Mouse (Mus musculus) lung, postnatal 25 days (tissue): Measurements from ENCODE around the gene Fcmr.

Experiments
- DNase-seq: peaks from one replicate; pipeline ENCODE4 v3.0.0; 2022; ENCODE audit warnings: low spot score

The Fcmr gene

DNA sequence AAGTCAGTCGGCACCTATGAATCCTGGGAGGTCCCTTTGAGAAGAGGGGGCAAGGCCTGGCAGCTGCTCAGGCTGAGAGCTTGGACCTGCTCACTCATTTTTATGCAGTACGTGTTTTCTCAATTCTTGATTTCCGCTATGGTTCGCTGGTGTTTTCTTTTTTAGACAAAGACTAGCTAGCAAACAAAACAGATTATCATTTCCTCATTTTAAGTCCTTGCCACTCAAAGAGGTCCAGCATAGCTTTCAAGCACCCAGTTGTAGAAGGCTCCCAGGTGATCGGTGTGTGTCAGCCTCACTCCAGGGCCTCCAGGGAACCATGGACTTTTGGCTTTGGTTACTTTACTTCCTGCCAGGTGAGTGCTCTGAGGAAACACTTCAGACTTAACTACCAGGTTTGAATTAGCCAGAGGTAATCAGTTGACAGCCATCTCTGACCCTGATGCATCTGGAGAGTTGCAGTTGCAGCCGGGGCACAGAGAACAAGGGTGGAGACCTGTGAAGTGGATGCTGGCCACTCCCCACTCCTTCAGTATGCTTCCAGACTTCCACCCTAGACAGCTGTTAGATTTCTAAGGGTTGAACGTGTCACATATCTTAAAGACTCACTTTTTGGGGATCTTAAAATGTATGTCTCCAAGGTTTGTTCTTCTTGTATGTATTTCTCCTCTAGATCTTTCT is at the start of gene Fcmr:
Gene Fcmr, plus strand, starts transcription at position 129 of the 681 bp plus-strand sequence.
- DNase-seq = peak; percentile 12

DNA sequence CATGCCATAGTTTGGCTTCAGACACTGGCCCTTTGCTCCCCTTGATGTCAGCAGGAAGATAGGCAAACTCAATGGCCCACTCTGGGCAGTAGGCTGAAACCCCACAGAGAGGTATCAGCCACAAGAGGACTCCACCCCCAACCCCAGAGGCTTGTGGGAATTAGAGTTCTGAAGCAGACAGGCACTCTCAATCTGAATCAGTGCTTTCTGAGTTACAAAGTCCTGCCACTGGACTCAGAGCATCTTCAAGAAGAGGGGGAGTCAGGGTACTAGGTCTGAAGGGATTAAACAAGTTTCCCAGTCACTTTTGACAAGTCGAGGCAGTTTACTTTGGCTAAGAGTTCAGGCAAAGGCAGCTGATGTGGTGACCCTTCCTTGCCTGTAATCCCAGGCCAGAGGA is 45.7 kb upstream of the Fcmr start:
- DNase-seq = no peak

DNA sequence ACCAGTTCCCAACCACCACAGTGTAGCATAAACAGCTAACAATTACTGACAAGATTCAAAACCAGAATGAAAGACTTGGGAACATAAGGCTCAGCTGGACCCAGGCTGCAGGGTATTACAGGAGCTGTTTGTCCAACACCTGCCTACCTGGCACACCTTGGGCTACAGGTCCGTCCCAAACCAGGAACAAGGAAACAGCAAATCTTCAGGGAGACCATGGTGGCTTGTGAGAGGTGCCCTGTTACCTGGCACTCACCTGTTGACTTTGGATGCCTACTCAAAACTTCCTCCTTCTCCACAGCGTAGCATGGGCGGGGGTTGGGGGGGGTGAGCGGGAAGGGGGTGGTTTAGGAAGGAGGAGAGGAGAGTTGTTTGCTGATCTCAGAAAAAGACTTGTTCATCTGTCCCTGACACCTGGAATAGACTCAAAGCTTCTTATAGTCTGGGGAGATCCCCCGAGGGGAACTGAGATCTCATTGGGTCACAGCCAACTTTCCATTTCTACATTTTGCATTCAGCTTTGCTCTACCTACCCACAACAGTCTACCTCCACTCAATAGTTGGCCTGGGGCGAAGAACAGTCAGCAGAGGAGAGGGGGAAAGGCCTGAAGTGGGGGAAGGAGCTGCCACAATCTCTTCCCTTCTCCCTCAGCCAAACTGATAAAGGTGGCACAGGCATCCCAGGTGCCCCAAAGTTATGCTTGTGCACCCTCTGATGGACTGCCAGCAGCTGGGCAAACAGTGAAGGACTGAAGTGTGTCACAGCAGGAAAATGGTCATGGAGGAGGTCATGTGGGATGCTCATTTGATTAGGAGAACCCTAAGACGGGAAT is 44.9 kb upstream of the Fcmr start:
- peak; percentile 55 for DNase-seq

DNA sequence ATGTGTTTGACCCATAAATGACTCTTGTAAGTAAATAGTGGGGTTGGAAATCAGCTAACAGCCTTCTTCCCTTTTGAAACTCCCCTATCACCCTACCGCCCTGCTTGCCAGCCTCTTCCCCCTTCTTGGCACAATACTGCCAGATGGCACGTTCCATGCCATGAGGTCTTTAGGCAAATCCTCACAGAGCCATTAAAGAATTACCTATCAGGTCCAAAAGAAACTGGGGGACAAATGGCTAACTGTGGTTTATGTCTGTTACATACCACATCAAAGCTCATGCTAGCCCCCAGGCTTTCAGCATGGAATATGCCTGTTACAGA is 44.4 kb upstream of the Fcmr start:
- DNase-seq = no peak

GRCm38 (mm10) chr1:130821911-130822625 is 43.4 kb upstream of the Fcmr start:
- DNase-seq = no peak

DNA sequence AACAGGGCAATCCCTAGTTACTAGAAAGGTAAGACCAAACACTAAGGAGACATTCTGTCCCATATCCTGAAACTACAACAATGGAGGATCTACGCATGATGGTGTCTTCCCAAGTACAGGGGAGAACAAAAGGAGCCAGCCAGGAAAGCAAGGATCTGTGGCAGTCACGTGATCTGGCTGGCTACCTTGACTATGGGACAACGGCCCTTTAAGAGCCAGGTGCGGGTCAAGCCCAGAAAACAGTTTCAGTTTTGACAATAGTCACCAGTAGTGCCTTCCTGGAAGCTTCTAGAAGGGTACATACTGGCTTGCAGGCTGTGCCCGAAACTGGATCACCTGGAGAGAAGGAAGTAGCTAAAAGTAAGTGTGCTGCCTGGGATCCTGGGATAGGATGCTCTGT is 39.0 kb upstream of the Fcmr start, which contains the start of gene Pigr:
Gene Pigr, plus strand, starts transcription at position 237 of the 400 bp plus-strand sequence.
- no peak for DNase-seq

GRCm38 (mm10) chr1:130828656-130829055 is 36.8 kb upstream of the Fcmr start:
- DNase-seq = no peak

GRCm38 (mm10) chr1:130829906-130830830 is 35.3 kb upstream of the Fcmr start:
- no peak for DNase-seq

DNA sequence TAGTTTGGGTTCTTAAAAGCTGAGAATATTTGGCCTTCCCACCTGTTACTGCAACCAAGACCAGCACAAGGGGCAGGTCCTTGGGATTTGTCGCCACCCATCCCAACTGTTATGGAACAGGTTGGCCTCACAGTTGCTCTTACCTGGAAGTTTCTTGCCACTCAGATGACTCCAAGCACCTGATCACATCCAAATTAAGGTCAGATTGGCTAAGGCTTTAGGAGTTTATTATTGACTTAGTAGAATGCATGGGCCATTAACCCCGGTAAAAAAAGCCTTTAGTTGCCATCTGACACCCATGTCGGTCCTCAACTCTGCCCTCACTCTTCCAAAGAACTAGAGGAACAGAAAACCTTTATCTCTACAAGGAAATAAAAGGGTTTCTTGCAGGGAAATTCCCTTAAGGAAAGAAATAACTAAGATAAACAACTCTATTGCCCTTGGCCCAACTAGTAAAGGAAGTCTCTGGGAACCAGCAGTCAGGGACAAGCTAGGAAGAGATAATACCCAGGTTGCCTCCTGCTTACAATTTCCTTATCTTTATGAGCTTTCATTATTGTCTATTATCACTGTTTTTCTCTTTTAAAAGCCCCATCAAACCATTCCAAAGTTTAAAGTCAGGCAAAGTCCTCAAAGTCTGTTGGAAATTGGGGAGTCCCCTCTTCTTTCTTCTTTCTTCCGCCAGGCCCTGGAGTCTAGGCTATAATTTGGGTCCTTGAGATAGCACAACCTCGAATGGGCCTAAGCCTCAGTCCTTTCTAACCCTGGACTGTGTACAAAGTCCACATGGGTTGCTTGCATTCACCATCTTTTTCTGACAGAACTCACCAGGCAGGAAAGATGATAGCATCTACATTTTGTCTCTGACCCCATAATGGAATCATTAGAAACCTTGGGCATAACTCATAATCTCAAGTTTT is 33.0 kb upstream of the Fcmr start:
- no peak for DNase-seq

DNA sequence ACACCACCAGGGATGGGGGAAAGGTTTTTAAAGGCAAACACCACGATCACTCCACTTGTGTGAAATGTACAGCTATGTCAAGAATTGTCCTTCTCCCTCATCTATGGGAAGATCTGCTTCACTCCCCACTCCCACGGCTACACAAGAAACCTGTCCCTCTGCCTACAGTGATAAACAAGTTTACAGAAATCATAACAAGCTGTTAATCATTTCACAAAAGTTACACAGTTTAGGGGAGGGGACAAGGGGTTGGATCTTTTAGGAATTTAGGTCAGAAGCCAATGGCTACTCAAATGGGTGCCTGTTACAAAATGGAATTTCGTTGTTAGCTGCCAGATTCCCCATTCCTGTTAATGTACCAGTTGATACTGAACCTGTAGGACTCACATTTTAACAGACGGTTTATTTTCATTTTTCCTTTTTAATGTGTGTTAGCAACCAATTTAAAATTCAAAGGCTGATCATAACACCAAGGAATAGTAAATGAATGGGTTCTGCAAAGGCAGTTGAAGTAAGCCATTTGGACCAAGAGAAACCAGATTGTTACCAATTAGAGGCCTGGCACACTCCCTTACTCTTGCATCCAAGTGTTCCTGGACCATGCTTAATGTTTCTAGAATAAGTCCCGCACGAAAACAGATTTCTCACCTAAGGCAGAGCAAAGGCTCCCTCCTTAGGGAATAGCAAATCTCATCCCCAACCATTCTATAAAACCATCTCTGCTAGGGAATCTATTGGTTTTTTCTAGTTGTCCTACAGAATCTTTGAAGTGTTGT is 30.1 kb upstream of the Fcmr start:
- no peak for DNase-seq

GRCm38 (mm10) chr1:130838288-130838687 is 27.2 kb upstream of the Fcmr start:
- peak; percentile 71 for DNase-seq

DNA sequence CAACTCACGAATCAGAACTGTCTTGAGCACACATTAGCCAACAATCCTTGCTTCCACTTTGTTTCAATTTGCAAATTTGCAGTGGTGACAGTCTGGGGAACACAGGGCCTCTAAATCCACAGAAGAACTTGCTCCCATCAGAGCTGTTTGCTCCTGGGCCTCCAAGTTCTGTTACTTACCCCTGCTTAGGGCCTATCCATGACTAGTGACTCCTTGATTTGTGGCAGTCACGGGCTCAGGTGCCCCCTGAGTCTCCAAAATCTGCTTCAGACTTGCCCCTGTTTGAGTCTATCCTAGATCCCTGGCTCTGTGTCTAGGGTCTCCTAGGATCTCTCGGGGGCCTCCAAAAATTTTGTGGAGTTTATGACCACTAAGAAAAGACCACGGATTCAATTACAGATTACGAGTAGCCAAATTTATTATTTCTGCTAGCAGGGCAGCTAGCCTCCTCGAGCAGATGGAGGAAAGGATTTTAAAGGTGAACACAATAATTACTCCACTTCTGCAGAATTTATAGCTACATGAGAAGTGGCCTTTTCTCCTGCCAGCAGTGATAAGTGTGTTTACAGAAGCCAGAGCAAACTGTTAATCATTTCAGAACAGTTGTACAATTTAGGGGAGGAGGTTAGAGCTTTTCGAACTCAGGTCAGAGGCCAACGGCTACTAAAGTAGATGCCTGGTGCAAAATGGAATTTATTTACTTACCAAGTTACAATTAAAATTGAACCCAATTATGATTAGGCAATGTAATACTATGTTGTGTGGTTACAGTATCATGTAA is 24.7 kb upstream of the Fcmr start:
- no peak for DNase-seq

- no peak for DNase-seq
Observed at GRCm38 (mm10) chr1:130841621-130842020, 23.8 kb upstream of the Fcmr start.

GRCm38 (mm10) chr1:130844516-130844915 is 21.0 kb upstream of the Fcmr start:
- DNase-seq = no peak

- no peak for DNase-seq
Observed at GRCm38 (mm10) chr1:130849530-130850214, 15.8 kb upstream of the Fcmr start.

DNA sequence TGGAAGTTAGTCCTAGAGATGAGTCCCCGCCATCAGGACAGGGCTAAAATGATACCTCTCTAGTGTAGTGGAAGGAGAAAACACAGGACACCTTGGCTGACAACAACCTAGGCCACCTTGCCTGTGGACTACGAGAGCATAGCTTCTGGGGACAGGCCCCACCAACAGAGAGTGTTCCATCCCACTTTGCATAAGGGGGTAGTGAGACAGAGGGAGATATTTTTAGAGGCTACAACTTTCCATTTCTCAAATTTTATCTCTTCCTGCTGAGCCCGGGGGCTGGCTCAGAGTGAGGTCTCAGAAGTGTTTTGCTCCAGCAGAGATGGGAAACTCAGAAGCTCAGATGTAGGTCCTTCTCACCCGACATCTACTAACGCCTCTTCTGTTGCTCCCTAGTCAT is 15.1 kb upstream of the Fcmr start:
- peak; percentile 19 for DNase-seq

- no peak for DNase-seq
Observed at GRCm38 (mm10) chr1:130854819-130855218, 10.7 kb upstream of the Fcmr start.

GRCm38 (mm10) chr1:130855723-130856122 is 9.7 kb upstream of the Fcmr start:
- no peak for DNase-seq
